Mouse (Mus musculus): ENCODE measurements around the gene Icam1.
"Not testable (repeated sequence)": the region's sequence is repeated elsewhere in the genome, so short reads cannot be mapped to it uniquely, and the experiment has no call there.

Icam1 gene

GRCm38 (mm10) chr9:20993165-20993898 is 22.5 kb upstream of the Icam1 start:
- DNase-seq (ENCODE audit: low spot score): no peak

GRCm38 (mm10) chr9:20995069-20995468 is 20.7 kb upstream of the Icam1 start:
- no peak for DNase-seq (ENCODE audit: low spot score)

GRCm38 (mm10) chr9:20997065-20997464 is 18.7 kb upstream of the Icam1 start:
- DNase-seq (ENCODE audit: low spot score): no peak

- not testable (repeated sequence) for DNase-seq (ENCODE audit: low spot score)
Measured at GRCm38 (mm10) chr9:20998337-20998736, 17.4 kb upstream of the Icam1 start.

- DNase-seq (ENCODE audit: low spot score): no peak
Measured at GRCm38 (mm10) chr9:21000811-21001210, 15.0 kb upstream of the Icam1 start.

GRCm38 (mm10) chr9:21001651-21002200 is 14.1 kb upstream of the Icam1 start:
- DNase-seq (ENCODE audit: low spot score): no peak

- no peak for DNase-seq (ENCODE audit: low spot score)
Measured at GRCm38 (mm10) chr9:21002270-21002626, 13.5 kb upstream of the Icam1 start.

GRCm38 (mm10) chr9:21002627-21003551 is 12.9 kb upstream of the Icam1 start, which contains the start of gene Mrpl4:
Gene Mrpl4, plus strand, starts transcription at chr9:21002738.
- peak; percentile 91 for DNase-seq (ENCODE audit: low spot score)

GRCm38 (mm10) chr9:21007313-21007952 is 8.4 kb upstream of the Icam1 start:
- DNase-seq (ENCODE audit: low spot score): no peak

- DNase-seq (ENCODE audit: low spot score): no peak
Measured at GRCm38 (mm10) chr9:21008007-21008406, 7.8 kb upstream of the Icam1 start.

GRCm38 (mm10) chr9:21010362-21010761 is 5.4 kb upstream of the Icam1 start:
- DNase-seq (ENCODE audit: low spot score): no peak

GRCm38 (mm10) chr9:21010939-21011541 is 4.7 kb upstream of the Icam1 start:
- not testable (repeated sequence) for DNase-seq (ENCODE audit: low spot score)

- no peak for DNase-seq (ENCODE audit: low spot score)
Measured at GRCm38 (mm10) chr9:21011846-21012312, 3.9 kb upstream of the Icam1 start.

GRCm38 (mm10) chr9:21012368-21012767 is 3.4 kb upstream of the Icam1 start:
- DNase-seq (ENCODE audit: low spot score): no peak

- peak; percentile 55 for DNase-seq (ENCODE audit: low spot score)
Measured at GRCm38 (mm10) chr9:21014691-21015570, 854 bp upstream of the Icam1 start.

GRCm38 (mm10) chr9:21016331-21017176 is 769 bp downstream of the Icam1 start:
- DNase-seq (ENCODE audit: low spot score): no peak

GRCm38 (mm10) chr9:21017177-21017575 is 1.4 kb downstream of the Icam1 start:
- no peak for DNase-seq (ENCODE audit: low spot score)

- DNase-seq (ENCODE audit: low spot score): no peak
Measured at GRCm38 (mm10) chr9:21018600-21018999, 2.8 kb downstream of the Icam1 start.

GRCm38 (mm10) chr9:21021363-21021762 is 5.6 kb downstream of the Icam1 start:
- no peak for DNase-seq (ENCODE audit: low spot score)

GRCm38 (mm10) chr9:21022288-21022687 is 6.5 kb downstream of the Icam1 start:
- no peak for DNase-seq (ENCODE audit: low spot score)
